Mouse (Mus musculus) brain, embryonic 14.5 days (tissue): ENCODE data around the gene Serpine2.

Experiments
- CTCF ChIP-seq: fragments of 200-500 bp; IDR thresholded peaks from 2 replicates; pipeline ENCODE4 v1.5.1; 2012; ENCODE audit warnings: inconsistent platforms, mild to moderate bottlenecking, moderate library complexity, borderline replicate concordance; ENCODE audit not compliant: insufficient read depth, insufficient read length; ENCODE audit errors: extremely low read depth
- POLR2A ChIP-seq: fragments of 200-500 bp; IDR thresholded peaks from 2 replicates; pipeline ENCODE4 v1.6.1; 2012; ENCODE audit warnings: mild to moderate bottlenecking, inconsistent platforms, borderline replicate concordance; ENCODE audit not compliant: poor library complexity, insufficient read depth, insufficient read length, severe bottlenecking; ENCODE audit errors: extremely low read depth

GRCm38 (mm10) chr1:79753456-79753855, 107.5 kb downstream of the Serpine2 start:
- TF ChIP-seq POLR2A: no peak
- TF ChIP-seq CTCF: no peak
